17 mouse cellular contexts compared by ENCODE assay signal in genomic region chr1:78191761-78192160, GRCm38 (mm10). TPM values are rescaled to one million over a fixed set of nuclear protein-coding genes. Genes with fewer than 3 reads are reported as not detected.
DNase-seq lines count a peak whose midpoint lies in the region; ATAC-seq lines count a peak whose summit lies in the region.
"Had no signal": no experiment of that assay in that cellular context is flagged by ENCODE, and none has a peak within 500 bp of the region (broad histone marks: within the 10 kb centered on the region; RNA-seq: fewer than 3 reads in every experiment).

No protein-coding gene starts in this region.

- H3K27ac ChIP-seq in embryonic facial prominence, embryonic 10.5 days (replicated peaks): peak overlapping the region; percentile 90; the same call in 1 of the 2 replicates
- peak overlapping the region; percentile 98 for H3K27ac ChIP-seq in embryonic facial prominence, embryonic 13.5 days
- H3K27ac ChIP-seq in hindbrain, embryonic 16.5 days (ENCODE audit: low read depth, low read length): peak overlapping the region; percentile 48; the same call in 1 of the 2 replicates
- peak overlapping the region; percentile 35 for H3K27ac ChIP-seq in midbrain, embryonic 16.5 days (ENCODE audit: low read length)
- H3K27ac ChIP-seq: left cerebral cortex, adult 2 months; limb, embryonic 13.5 days had no signal

- no peak for ATAC-seq in embryonic facial prominence, embryonic 13.5 days (ENCODE audit: insufficient number of reproducible peaks, insufficient read depth, low FRiP score, low TSS enrichment, low read depth)
- ATAC-seq in hindbrain, embryonic 16.5 days: no peak
- ATAC-seq in midbrain, embryonic 16.5 days: no peak
- ATAC-seq: liver, postnatal 0 days had no signal

- WGBS in embryonic facial prominence, embryonic 10.5 days: 51% methylated on average over 1 of the region's 1 CpGs
- WGBS in embryonic facial prominence, embryonic 13.5 days: 27% methylated on average over 1 of the region's 1 CpGs
- WGBS in hindbrain, embryonic 16.5 days: 48% methylated on average over 1 of the region's 1 CpGs
- 36% methylated on average over 1 of the region's 1 CpGs for WGBS in midbrain, embryonic 16.5 days

- H3K4me3 ChIP-seq in embryonic facial prominence, embryonic 10.5 days: peak overlapping the region; percentile 65
- H3K4me3 ChIP-seq in embryonic facial prominence, embryonic 13.5 days: peak overlapping the region; percentile 74
- peak overlapping the region; percentile 6; the same call in 1 of the 2 replicates for H3K4me3 ChIP-seq in hindbrain, embryonic 16.5 days (ENCODE audit: low read length)
- H3K4me3 ChIP-seq in midbrain, embryonic 16.5 days (ENCODE audit: low read depth, low read length): peak overlapping the region; percentile 1; the same call in 1 of the 2 replicates
- H3K4me3 ChIP-seq: heart, embryonic 12.5 days; left cerebral cortex, adult 2 months; limb, embryonic 13.5 days had no signal

- no peaks in the 10 kb centered on the region for H3K36me3 ChIP-seq in embryonic facial prominence, embryonic 10.5 days (replicated peaks)
- H3K36me3 ChIP-seq in embryonic facial prominence, embryonic 13.5 days: 0 out of 2 replicates have a peak, but pooled peaks cover 8% of the 10 kb centered on the region
- H3K36me3 ChIP-seq in hindbrain, embryonic 16.5 days (ENCODE audit: control insufficient read depth, insufficient read depth, low read length): no peaks in the 10 kb centered on the region
- H3K36me3 ChIP-seq in midbrain, embryonic 16.5 days (ENCODE audit: control insufficient read depth, insufficient read depth, low read length): no peaks in the 10 kb centered on the region
- H3K36me3 ChIP-seq: heart, embryonic 12.5 days; limb, embryonic 13.5 days had no signal

- peaks cover 98% of the 10 kb centered on the region for H3K27me3 ChIP-seq in embryonic facial prominence, embryonic 10.5 days (replicated peaks; ENCODE audit: low read depth, poor library complexity, severe bottlenecking)
- peaks cover 48% of the 10 kb centered on the region for H3K27me3 ChIP-seq in embryonic facial prominence, embryonic 13.5 days
- peaks cover 26% of the 10 kb centered on the region for H3K27me3 ChIP-seq in hindbrain, embryonic 16.5 days (replicated peaks; ENCODE audit: control insufficient read depth, insufficient read depth, low read length)
- H3K27me3 ChIP-seq in midbrain, embryonic 16.5 days (ENCODE audit: control insufficient read depth, insufficient read depth, low read depth, low read length): peaks cover 47% of the 10 kb centered on the region

- no peaks in the 10 kb centered on the region for H3K9me3 ChIP-seq in embryonic facial prominence, embryonic 10.5 days
- H3K9me3 ChIP-seq in embryonic facial prominence, embryonic 13.5 days: no peaks in the 10 kb centered on the region
- H3K9me3 ChIP-seq in hindbrain, embryonic 16.5 days (ENCODE audit: control insufficient read depth, low read length): no peaks in the 10 kb centered on the region
- no peaks in the 10 kb centered on the region for H3K9me3 ChIP-seq in midbrain, embryonic 16.5 days (replicated peaks; ENCODE audit: control insufficient read depth, low read length, poor library complexity, severe bottlenecking)
- H3K9me3 ChIP-seq: heart, embryonic 12.5 days; limb, embryonic 13.5 days had no signal

- DNase-seq in embryonic facial prominence, embryonic 10.5 days (ENCODE audit: low spot score): peak; percentile 13
- no peak for DNase-seq in spleen, postnatal 14 days (ENCODE audit: low spot score in 2 of 2)
- DNase-seq in cerebellum, postnatal 25 days: no peak
- no peak for DNase-seq in layer of hippocampus, postnatal 14 days (ENCODE audit: low spot score in 2 of 2)
- DNase-seq: gastrocnemius, postnatal 14 days; heart, postnatal 4 days; kidney, adult 18-20 months; liver, postnatal 0 days; thymus, postnatal 4 days had no signal

- H3K4me1 ChIP-seq in embryonic facial prominence, embryonic 10.5 days: peaks cover 67% of the 10 kb centered on the region
- peaks cover 37% of the 10 kb centered on the region for H3K4me1 ChIP-seq in embryonic facial prominence, embryonic 13.5 days
- H3K4me1 ChIP-seq in hindbrain, embryonic 16.5 days (ENCODE audit: control insufficient read depth, insufficient read depth, low read depth, low read length): peaks cover 9% of the 10 kb centered on the region
- H3K4me1 ChIP-seq in midbrain, embryonic 16.5 days (ENCODE audit: control insufficient read depth, insufficient read depth, low read length): peaks cover 9% of the 10 kb centered on the region; the same call in 1 of the 2 replicates

- peak overlapping the region; percentile 95 for H3K9ac ChIP-seq in embryonic facial prominence, embryonic 13.5 days
- H3K9ac ChIP-seq in hindbrain, embryonic 16.5 days (ENCODE audit: low read depth, low read length): no peak overlapping the region
- no peak overlapping the region for H3K9ac ChIP-seq in midbrain, embryonic 16.5 days (ENCODE audit: low read depth, low read length)
- H3K9ac ChIP-seq: heart, embryonic 12.5 days; limb, embryonic 13.5 days; liver, postnatal 0 days had no signal

- peak overlapping the region; percentile 84 for H3K4me2 ChIP-seq in embryonic facial prominence, embryonic 13.5 days
- H3K4me2 ChIP-seq in hindbrain, embryonic 16.5 days (ENCODE audit: low read length): peak overlapping the region; percentile 39
- peak overlapping the region; percentile 39 for H3K4me2 ChIP-seq in midbrain, embryonic 16.5 days (ENCODE audit: low read length)
- H3K4me2 ChIP-seq: heart, embryonic 12.5 days; limb, embryonic 13.5 days had no signal

RNA-seq across cellular contexts. Expression of gene Pax3, which starts 5.2 kb away (rescaled TPM):
- 16.6 and 17.7 TPM in 2 replicates for polyA plus RNA-seq in embryonic facial prominence, embryonic 10.5 days (2016; fragmentation: Nextera tagmentation; extraction: Ambion mirVana)
- polyA plus RNA-seq in embryonic facial prominence, embryonic 13.5 days (2015; fragmentation: Nextera tagmentation; extraction: Ambion mirVana): 79.9 and 82.3 TPM in 2 replicates
- 11.7 and 12.5 TPM in 2 replicates for polyA plus RNA-seq in hindbrain, embryonic 16.5 days (2015; fragmentation: Nextera tagmentation; extraction: Ambion mirVana)
- polyA plus RNA-seq in midbrain, embryonic 16.5 days (2015; fragmentation: Nextera tagmentation; extraction: Ambion mirVana): 7.2 and 8.4 TPM in 2 replicates
- total RNA-seq in layer of hippocampus, postnatal 14 days (2021): not detected
- total RNA-seq: gastrocnemius, postnatal 14 days; left cerebral cortex, adult 2 months had no signal
- polyA plus RNA-seq: frontal cortex, adult 2 months; large intestine, adult 2 months; liver, postnatal 0 days had no signal

Comparison
In these comparisons a context has a peak if more than half of its experiments do, and no peak if none do; other contexts are left out.
1. H3K27ac ChIP-seq: peak in every context shown above with its lines; median percentile 98 in embryonic facial prominence, embryonic 13.5 days; 90 in embryonic facial prominence, embryonic 10.5 days; 48 in hindbrain, embryonic 16.5 days; 35 in midbrain, embryonic 16.5 days.
2. H3K4me3 ChIP-seq: peak in every context shown above with its lines; median percentile 74 in embryonic facial prominence, embryonic 13.5 days; 65 in embryonic facial prominence, embryonic 10.5 days; 6 in hindbrain, embryonic 16.5 days; 1 in midbrain, embryonic 16.5 days.